Mouse (Mus musculus): Measurements from ENCODE around the gene Flt4. TPM values are rescaled to one million over a fixed set of nuclear protein-coding genes. Genes with fewer than 3 reads are reported as not detected.

Gene Flt4
- polyA plus RNA-seq, 2 experiments = 2.2 to 2.8 TPM

GRCm38 (mm10) chr11:49621953-49622352 lies 12.9 kb downstream of the Flt4 start:
- H3K27ac ChIP-seq = no peak overlapping the region
- ATAC-seq (ENCODE audit: insufficient read depth) (no peak), DNase-seq (ENCODE audit: low read depth in 3 of 3, low spot score in 3 of 3) (no peak)
- WGBS (ENCODE audit: insufficient replicate concordance) = 66% methylated on average over 5 of the region's 5 CpGs
- no peak overlapping the region for H3K4me3 ChIP-seq (ENCODE audit: insufficient read depth in 1 of 2, low read depth in 2 of 2, low read length in 2 of 2)
- H3K36me3 ChIP-seq (replicated peaks; ENCODE audit: control insufficient read depth, insufficient read depth, low read depth) = no peaks in the 10 kb centered on the region
- no peak overlapping the region for H3K9ac ChIP-seq (replicated peaks)
- no peaks in the 10 kb centered on the region for H3K9me3 ChIP-seq (ENCODE audit: control insufficient read depth, low read length)
- TF ChIP-seq CTCF (IDR thresholded peaks at IDR 0.05; ENCODE audit: low read depth) = no peak
- TF ChIP-seq EP300 (IDR thresholded peaks at IDR 0.05; ENCODE audit: low read depth) = no peak
- no peaks in the 10 kb centered on the region for H3K4me1 ChIP-seq (replicated peaks; ENCODE audit: control insufficient read depth in 2 of 2, insufficient read depth in 2 of 2, low read length in 1 of 2)
- H3K4me2 ChIP-seq (ENCODE audit: low read depth) = no peak overlapping the region
- no peaks in the 10 kb centered on the region for H3K27me3 ChIP-seq (ENCODE audit: control insufficient read depth, insufficient read depth, low read length)

DNA sequence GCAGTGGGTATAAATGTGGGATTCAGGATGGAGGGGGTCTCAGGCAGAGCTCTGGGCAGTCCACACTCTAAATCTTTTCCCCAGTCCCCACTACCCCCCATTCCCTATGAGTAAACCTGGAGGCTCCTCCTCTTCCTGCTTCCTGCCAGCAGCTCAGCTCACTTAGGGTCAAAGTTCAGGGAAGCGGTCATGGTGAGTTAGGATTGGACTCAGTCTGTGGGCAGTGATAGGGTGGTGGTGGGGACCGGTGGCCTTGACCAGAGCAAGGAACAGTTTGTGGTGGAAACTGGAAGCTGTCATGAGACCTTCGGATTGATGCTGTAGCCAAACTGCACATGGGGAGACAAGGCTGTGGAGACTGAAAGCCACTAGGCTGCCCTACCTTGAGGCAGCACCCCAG lies 15.1 kb downstream of the Flt4 start:
- no peak for ATAC-seq (ENCODE audit: insufficient read depth)
- no peaks in the 10 kb centered on the region for H3K36me3 ChIP-seq (replicated peaks; ENCODE audit: control insufficient read depth, insufficient read depth, low read depth)
- no peaks in the 10 kb centered on the region for H3K27me3 ChIP-seq (ENCODE audit: control insufficient read depth, insufficient read depth, low read length)
- H3K9ac ChIP-seq (replicated peaks) = no peak overlapping the region
- DNase-seq (ENCODE audit: low read depth in 3 of 3, low spot score in 3 of 3) = no peak
- 43% methylated on average over 3 of the region's 3 CpGs for WGBS (ENCODE audit: insufficient replicate concordance)
- H3K9me3 ChIP-seq (ENCODE audit: control insufficient read depth, low read length) = no peaks in the 10 kb centered on the region
- TF ChIP-seq EP300 (IDR thresholded peaks at IDR 0.05; ENCODE audit: low read depth) (no peak), CTCF (IDR thresholded peaks at IDR 0.05; ENCODE audit: low read depth) (no peak)
- H3K4me3 ChIP-seq (ENCODE audit: insufficient read depth in 1 of 2, low read depth in 2 of 2, low read length in 2 of 2) = no peak overlapping the region
- H3K4me2 ChIP-seq (ENCODE audit: low read depth) = no peak overlapping the region
- no peaks in the 10 kb centered on the region for H3K4me1 ChIP-seq (replicated peaks; ENCODE audit: control insufficient read depth in 2 of 2, insufficient read depth in 2 of 2, low read length in 1 of 2)
- no peak overlapping the region for H3K27ac ChIP-seq

DNA sequence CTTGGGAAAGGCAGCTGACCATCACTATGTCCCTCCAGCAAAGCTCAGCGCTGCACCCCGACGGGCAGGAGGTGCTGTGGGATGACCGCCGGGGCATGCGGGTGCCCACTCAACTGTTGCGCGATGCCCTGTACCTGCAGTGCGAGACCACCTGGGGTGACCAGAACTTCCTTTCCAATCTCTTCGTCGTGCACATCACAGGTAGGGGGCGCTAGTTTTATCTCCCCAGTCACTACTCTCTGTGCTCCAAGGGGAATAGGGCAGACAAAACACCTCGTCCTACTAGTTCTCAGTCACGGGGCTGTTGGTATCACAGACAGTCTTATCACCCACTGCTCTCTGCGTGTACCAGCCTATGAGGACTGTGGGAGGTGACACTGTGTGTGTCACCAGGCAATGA lies 16.8 kb downstream of the Flt4 start:
- no peaks in the 10 kb centered on the region for H3K4me1 ChIP-seq (replicated peaks; ENCODE audit: control insufficient read depth in 2 of 2, insufficient read depth in 2 of 2, low read length in 1 of 2)
- no peak overlapping the region for H3K4me3 ChIP-seq (ENCODE audit: insufficient read depth in 1 of 2, low read depth in 2 of 2, low read length in 2 of 2)
- no peak overlapping the region for H3K4me2 ChIP-seq (ENCODE audit: low read depth)
- no peak overlapping the region for H3K27ac ChIP-seq
- ATAC-seq (ENCODE audit: insufficient read depth) (no peak), DNase-seq (ENCODE audit: low read depth in 3 of 3, low spot score in 3 of 3) (no peak)
- H3K36me3 ChIP-seq (replicated peaks; ENCODE audit: control insufficient read depth, insufficient read depth, low read depth) = no peaks in the 10 kb centered on the region
- H3K27me3 ChIP-seq (ENCODE audit: control insufficient read depth, insufficient read depth, low read length) = no peaks in the 10 kb centered on the region
- TF ChIP-seq EP300 (IDR thresholded peaks at IDR 0.05; ENCODE audit: low read depth) = no peak
- peak; percentile 47 for TF ChIP-seq CTCF (IDR thresholded peaks at IDR 0.05; ENCODE audit: low read depth)
- no peak overlapping the region for H3K9ac ChIP-seq (replicated peaks)
- WGBS (ENCODE audit: insufficient replicate concordance) = 62% methylated on average over 15 of the region's 15 CpGs
- no peaks in the 10 kb centered on the region for H3K9me3 ChIP-seq (ENCODE audit: control insufficient read depth, low read length)

- Histone ChIP-seq H3K9ac (replicated peaks) (no peak overlapping the region), H3K4me3 (ENCODE audit: insufficient read depth in 1 of 2, low read depth in 2 of 2, low read length in 2 of 2) (no peak overlapping the region), H3K4me1 (replicated peaks; ENCODE audit: control insufficient read depth in 2 of 2, insufficient read depth in 2 of 2, low read length in 1 of 2) (no peaks in the 10 kb centered on the region), H3K9me3 (ENCODE audit: control insufficient read depth, low read length) (no peaks in the 10 kb centered on the region), H3K36me3 (replicated peaks; ENCODE audit: control insufficient read depth, insufficient read depth, low read depth) (no peaks in the 10 kb centered on the region), H3K27me3 (ENCODE audit: control insufficient read depth, insufficient read depth, low read length) (no peaks in the 10 kb centered on the region), H3K27ac (no peak overlapping the region), H3K4me2 (ENCODE audit: low read depth) (no peak overlapping the region)
- no peak for TF ChIP-seq CTCF (IDR thresholded peaks at IDR 0.05; ENCODE audit: low read depth)
- TF ChIP-seq EP300 (IDR thresholded peaks at IDR 0.05; ENCODE audit: low read depth) = no peak
- no peak for DNase-seq (ENCODE audit: low read depth in 3 of 3, low spot score in 3 of 3)
- ATAC-seq (ENCODE audit: insufficient read depth) = no peak
- WGBS (ENCODE audit: insufficient replicate concordance) = 66% methylated on average over 8 of the region's 8 CpGs
Measured at GRCm38 (mm10) chr11:49626748-49627147, 17.7 kb downstream of the Flt4 start.

- 17% methylated on average over 3 of the region's 3 CpGs for WGBS (ENCODE audit: insufficient replicate concordance)
- H3K9ac ChIP-seq (replicated peaks) = no peak overlapping the region
- H3K4me3 ChIP-seq (ENCODE audit: insufficient read depth in 1 of 2, low read depth in 2 of 2, low read length in 2 of 2) = no peak overlapping the region
- no peaks in the 10 kb centered on the region for H3K36me3 ChIP-seq (replicated peaks; ENCODE audit: control insufficient read depth, insufficient read depth, low read depth)
- no peaks in the 10 kb centered on the region; the same call in 1 of the 2 replicates for H3K27me3 ChIP-seq (ENCODE audit: control insufficient read depth, insufficient read depth, low read length)
- ATAC-seq (ENCODE audit: insufficient read depth) (no peak), DNase-seq (ENCODE audit: low read depth in 3 of 3, low spot score in 3 of 3) (no peak)
- no peak overlapping the region for H3K27ac ChIP-seq
- no peaks in the 10 kb centered on the region for H3K9me3 ChIP-seq (ENCODE audit: control insufficient read depth, low read length)
- no peaks in the 10 kb centered on the region for H3K4me1 ChIP-seq (replicated peaks; ENCODE audit: control insufficient read depth in 2 of 2, insufficient read depth in 2 of 2, low read length in 1 of 2)
- H3K4me2 ChIP-seq (ENCODE audit: low read depth) = no peak overlapping the region
- TF ChIP-seq EP300 (IDR thresholded peaks at IDR 0.05; ENCODE audit: low read depth) = no peak
- TF ChIP-seq CTCF (IDR thresholded peaks at IDR 0.05; ENCODE audit: low read depth) = peak; percentile 67
Measured at GRCm38 (mm10) chr11:49631154-49631553, 22.1 kb downstream of the Flt4 start.
